Mouse (Mus musculus) layer of hippocampus, postnatal 10 days (tissue): ENCODE data around the gene Strap. TPM values are rescaled to one million over a fixed set of nuclear protein-coding genes. Genes with fewer than 3 reads are reported as not detected.
A peak's percentile ranks its signal among the peaks of the same experiment; 100 is the strongest.
"Not testable (repeated sequence)": the region's sequence is repeated elsewhere in the genome, so short reads cannot be mapped to it uniquely, and the experiment has no call there.

Source experiments
- DNase-seq, 2 experiments: peaks; one replicate each; pipeline ENCODE4 v3.0.0; 2021; ENCODE audit warnings: low spot score in 2 of 2
- long read RNA-seq: library from polyadenylated mRNA; stranded (forward); transcript quantifications from one replicate; pipeline ENCODE4 v2.0.0, GENCODE M21; 2023
- total RNA-seq, 2 experiments: library from RNA; stranded (reverse); gene quantifications; 2 replicates each; pipeline ENCODE4 v1.2.3; 2021

The Strap gene
- total RNA-seq = 100 to 1,000 TPM; 131 to 140 TPM
- long read RNA-seq, transcript Strap-201 (10 exons, 2,650 nt) = major isoform, 162 of 172 reads
- long read RNA-seq, partial matches to known transcripts = 6 of 172 reads
- long read RNA-seq, other reads (novel, unspliced or antisense) = 3 of 172 reads

DNA sequence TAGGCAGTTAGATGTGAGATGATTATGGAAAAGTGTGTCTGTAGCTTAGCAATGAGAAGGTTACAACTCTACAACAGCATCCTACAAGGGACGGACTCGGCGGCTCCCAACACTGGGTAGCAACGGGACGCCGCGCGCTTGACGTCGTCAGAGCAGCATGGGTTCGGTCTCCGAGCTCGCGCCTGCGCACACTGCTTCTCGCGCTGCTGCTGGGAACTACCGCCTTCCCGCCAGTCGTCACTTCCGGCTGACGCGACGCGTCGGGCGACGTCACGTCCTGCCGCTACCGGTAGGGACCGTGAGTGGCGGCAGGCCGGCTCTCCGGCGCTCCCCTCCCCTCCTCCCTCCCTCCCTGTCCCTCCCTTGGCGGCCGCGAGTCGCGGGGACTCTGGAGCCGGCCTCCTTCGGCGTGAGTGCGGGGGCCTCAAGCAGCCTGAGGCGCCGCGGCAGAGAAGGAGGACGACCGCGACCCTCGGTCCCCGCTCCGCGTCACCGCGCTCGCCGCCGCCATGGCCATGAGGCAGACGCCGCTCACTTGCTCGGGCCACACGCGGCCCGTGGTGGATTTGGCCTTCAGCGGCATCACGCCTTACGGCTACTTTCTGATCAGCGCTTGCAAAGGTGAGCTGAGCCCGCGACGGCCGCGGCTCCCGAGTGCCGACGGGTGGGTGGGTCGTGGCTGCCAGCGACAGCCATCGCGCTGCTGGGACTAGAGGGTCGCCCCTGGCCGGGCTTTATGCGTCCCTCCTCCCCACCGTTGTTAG lies at the start of gene Strap:
Gene Strap, plus strand, starts transcription at position 233 of the 764 bp plus-strand sequence.
- DNase-seq = peak; percentile 92

GRCm38 (mm10) chr6:137687667-137688066 lies 47.2 kb upstream of the Strap start:
- no peak for DNase-seq

GRCm38 (mm10) chr6:137688079-137688478 lies 46.8 kb upstream of the Strap start:
- DNase-seq = no peak

- DNase-seq = no peak
Measured at GRCm38 (mm10) chr6:137688506-137689105, 46.3 kb upstream of the Strap start.

DNA sequence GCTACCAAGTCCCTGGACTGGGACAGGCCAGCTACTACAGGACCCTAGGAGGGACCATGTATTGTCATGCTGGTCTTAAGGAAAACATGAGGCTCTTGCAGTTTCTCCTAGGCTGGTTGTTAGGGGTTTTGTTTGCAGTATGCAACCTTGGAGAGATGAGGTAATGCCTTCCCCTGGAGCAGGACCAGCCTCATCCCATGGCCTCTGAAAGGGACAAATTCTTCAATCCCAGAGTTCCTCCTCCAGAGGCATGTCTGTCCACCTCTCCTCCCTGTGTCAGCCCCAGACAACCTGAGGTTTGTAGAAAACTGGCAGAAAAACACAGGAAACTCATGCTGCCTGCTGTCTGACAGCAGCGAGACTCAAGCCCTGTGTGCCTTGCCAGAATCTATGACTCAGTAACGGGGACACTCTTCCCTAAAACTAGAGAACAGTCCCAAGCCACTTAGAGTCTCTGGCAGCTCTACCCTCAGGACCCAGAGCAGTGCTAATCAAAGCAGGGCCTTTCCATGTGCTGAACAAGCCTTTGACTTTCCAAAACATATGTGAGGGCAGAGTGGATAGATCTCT lies 44.2 kb upstream of the Strap start:
- no peak for DNase-seq

GRCm38 (mm10) chr6:137694310-137694709 lies 40.6 kb upstream of the Strap start:
- DNase-seq = no peak

DNA sequence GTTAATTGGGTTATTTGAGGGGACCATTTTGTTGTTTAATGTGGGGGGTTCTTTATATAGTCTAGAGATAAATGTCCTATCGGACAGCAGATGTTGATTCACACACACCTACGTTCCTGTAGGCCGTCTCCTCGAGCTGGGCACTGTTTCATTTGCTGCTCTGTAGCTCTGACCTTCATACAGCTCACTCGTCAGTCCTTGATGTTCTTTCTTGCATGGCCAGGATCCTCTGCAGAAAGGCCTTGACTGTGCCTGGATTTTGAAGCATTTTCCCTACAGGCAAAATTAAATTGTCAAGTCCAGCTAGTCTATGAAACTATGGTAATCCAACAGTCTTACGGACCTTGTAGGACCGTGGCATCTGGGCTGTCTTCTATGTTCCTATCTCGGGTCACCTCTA lies 39.8 kb upstream of the Strap start:
- no peak for DNase-seq

GRCm38 (mm10) chr6:137696445-137697204 lies 38.3 kb upstream of the Strap start:
- DNase-seq = no peak

DNA sequence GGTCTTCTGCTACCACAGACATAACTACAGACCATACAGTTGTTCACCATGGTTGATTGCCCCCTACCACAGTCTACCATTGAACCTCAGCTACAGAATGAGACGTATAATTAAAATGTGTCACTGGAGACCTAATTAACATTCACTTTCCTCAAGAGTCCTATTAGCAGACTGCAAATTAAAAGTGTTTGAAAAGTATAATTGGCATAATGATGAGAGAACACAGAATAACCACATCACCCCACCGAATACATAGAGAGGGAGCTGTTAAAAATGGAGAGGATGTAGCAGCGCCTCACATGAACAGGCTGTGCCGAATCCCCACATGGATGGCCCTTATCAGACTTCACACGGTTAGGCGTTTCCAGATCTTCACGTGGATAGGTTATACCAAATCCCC lies 35.4 kb upstream of the Strap start:
- DNase-seq = no peak

DNA sequence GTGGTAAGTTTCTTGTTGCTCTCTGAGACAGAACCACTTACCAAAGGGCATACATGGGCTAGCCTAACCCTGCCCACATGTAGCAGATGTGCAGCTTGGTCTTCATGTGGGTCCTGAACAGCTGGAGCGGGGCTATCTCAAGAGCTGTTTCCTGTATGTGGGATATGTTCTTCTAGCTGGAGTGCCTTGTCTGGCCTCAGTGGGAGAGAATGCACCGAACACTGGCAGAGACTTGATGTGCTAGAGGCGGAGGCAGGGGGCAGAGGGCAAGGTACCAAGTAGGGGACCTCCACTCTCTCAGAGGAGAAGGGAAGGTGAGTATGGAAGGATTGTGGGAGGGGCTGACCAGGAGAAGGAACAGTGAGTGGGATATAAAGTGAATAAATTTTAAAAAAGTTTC lies 32.7 kb upstream of the Strap start:
- DNase-seq = no peak

DNA sequence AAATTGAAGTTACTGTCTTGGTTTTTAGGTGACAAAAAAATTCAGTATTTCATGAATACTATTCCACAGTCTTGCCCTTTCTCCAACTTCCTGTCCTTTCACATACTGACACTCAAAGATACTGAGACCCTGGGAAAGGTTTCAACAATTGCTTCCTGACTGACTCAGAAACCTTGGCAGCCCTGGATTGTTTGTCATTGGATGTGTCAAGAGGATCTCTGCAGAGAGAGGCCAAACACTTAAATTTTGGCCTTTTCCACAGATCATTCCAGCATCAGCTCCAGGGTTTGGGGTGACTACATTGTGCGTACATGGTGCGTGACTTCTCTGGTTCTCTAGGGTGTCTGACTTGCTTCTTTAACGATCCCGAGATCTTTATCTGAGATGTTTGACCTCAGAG lies 32.0 kb upstream of the Strap start:
- DNase-seq = no peak

DNA sequence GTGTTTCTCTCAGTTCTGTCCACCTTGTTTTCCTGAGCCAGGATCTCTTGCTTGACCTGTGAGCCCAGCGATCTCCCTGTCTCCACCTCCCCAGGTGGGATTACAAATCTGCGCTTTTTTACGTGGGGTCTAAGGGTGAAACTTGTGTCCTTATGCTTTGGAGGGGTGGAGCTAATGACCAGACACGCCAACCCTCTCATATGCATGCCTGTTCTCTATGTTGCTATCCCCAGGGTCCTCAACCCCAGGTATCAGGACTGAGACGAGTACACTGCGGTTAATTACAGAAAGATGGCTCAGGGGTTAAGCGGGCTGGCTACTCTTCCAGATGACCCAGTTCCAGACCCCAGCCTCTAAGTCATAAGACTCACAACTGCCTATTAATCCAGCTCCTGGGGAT lies 31.4 kb upstream of the Strap start:
- no peak for DNase-seq

GRCm38 (mm10) chr6:137704300-137704939 lies 30.5 kb upstream of the Strap start:
- no peak for DNase-seq

GRCm38 (mm10) chr6:137706209-137706608 lies 28.7 kb upstream of the Strap start:
- DNase-seq = no peak

- not testable (repeated sequence) for DNase-seq
Measured at GRCm38 (mm10) chr6:137708726-137709405, 26.0 kb upstream of the Strap start.

GRCm38 (mm10) chr6:137710179-137711037 lies 24.5 kb upstream of the Strap start:
- DNase-seq = no peak

DNA sequence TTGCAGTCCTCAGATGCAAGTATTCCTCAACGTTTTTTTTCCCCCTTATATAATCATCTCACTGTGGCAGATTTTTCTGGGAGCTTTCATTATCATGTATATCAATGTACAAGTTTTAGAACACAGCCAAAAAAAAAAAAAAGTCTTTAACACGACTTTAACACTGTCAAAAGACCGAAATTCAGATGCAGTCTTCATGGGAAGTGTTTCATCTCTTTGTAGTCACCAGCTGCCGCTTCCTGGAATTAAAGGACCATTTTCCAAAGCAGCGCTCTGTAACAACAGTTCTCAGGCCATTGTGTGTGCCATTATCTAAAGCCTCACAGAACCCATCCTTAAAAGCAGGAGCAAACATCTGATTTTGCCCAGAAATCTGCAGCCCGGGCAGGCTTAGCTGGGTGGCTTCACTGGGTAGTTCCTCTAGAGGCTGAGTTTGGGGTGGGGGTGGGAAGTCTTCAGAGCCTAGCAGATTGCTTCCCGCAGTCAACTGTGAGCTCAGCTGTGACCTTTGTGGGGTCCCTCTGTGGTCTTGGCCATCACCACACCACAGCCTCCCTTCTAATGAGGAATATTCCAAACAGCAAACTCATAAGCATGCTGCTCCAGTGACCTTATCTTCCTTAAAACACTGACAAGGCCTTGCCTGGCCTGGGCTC lies 22.1 kb upstream of the Strap start:
- peak in 1 of 2 experiments; percentile 34 for DNase-seq

DNA sequence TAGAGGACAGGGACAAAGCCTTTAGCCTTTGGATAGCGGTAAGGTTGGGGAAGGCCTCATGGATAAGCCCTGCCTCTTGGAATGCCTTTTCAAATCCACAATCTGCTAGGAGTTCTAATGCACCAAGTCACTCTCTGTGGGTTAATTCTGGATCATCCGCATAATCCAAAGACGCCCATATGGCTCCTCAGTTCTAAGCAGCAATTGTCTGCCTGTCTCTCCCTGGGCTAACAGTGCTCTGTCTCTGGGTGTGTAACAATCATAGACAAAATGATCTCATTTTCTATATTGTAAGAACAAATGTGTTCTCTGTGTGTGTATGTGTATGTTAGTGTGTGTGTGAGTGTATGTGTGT lies 21.6 kb upstream of the Strap start:
- no peak for DNase-seq

DNA sequence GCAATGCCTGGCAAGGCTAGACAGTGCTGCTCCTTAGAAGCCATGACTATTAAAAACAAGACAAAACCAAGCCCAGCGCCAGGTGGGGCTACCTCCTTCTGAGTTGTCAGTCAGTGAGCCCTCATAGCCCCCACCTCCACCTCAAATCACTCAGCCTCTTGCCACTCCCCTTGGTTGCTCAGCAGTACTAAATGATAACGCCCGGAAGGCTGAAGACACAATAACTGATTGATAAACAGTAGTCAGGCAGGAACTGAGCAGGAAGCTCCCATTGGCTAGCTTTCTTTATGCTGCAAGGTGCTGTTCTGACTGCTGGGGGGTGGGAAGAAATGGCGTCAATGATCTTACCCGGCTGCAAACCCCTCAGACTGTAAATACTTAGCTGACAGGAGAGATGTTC lies 18.1 kb upstream of the Strap start:
- DNase-seq = no peak
